Mouse (Mus musculus) myocyte (in vitro differentiated cells): ENCODE data around the gene Tubgcp4.

Experiments
- MYOD1 ChIP-seq, 3 experiments: IDR thresholded peaks; one replicate each; pipeline ENCODE4 v1.6.1; 2011; ENCODE audit warnings: control low read depth in 2 of 3, low read depth in 2 of 3, mild to moderate bottlenecking in 2 of 3, moderate library complexity in 1 of 3; ENCODE audit not compliant: insufficient read length in 2 of 3, control insufficient read depth in 1 of 3
- POLR2A ChIP-seq: IDR thresholded peaks from one replicate; pipeline ENCODE4 v1.6.1; 2011; ENCODE audit warnings: low read depth, mild to moderate bottlenecking, control low read depth, moderate library complexity; ENCODE audit not compliant: insufficient read length
- POLR2AphosphoS2 ChIP-seq: IDR thresholded peaks from one replicate; pipeline ENCODE4 v1.6.1; 2011; ENCODE audit warnings: low read depth, control low read depth; ENCODE audit not compliant: insufficient read length
- REST ChIP-seq: IDR thresholded peaks from one replicate; pipeline ENCODE4 v1.6.1; 2011; ENCODE audit warnings: mild to moderate bottlenecking, control low read depth, moderate library complexity; ENCODE audit not compliant: insufficient read depth, insufficient read length
- SRF ChIP-seq: IDR thresholded peaks from one replicate; pipeline ENCODE4 v1.6.1; 2011; ENCODE audit warnings: low read depth; ENCODE audit not compliant: control insufficient read depth, insufficient read length
- TCF12 ChIP-seq: IDR thresholded peaks from one replicate; pipeline ENCODE4 v1.6.1; 2011; ENCODE audit warnings: mild to moderate bottlenecking, control low read depth; ENCODE audit not compliant: poor library complexity, insufficient read depth, severe bottlenecking
- TCF3 ChIP-seq: IDR thresholded peaks from one replicate; pipeline ENCODE4 v1.6.1; 2011; ENCODE audit warnings: low read depth, control low read depth; ENCODE audit not compliant: insufficient read length
- USF1 ChIP-seq: IDR thresholded peaks from one replicate; pipeline ENCODE4 v1.6.1; 2011; ENCODE audit warnings: low read depth, mild to moderate bottlenecking, control low read depth, moderate library complexity

- TF ChIP-seq SRF: no peak
- no peak for TF ChIP-seq POLR2AphosphoS2
- no peak for TF ChIP-seq MYOD1 (IDR thresholded peaks at IDR 0.05; ENCODE audit: control insufficient read depth in 1 of 3, insufficient read length in 2 of 3, low read depth in 2 of 3)
- no peak for TF ChIP-seq POLR2A
- TF ChIP-seq TCF12: no peak
- no peak for TF ChIP-seq TCF3
- no peak for TF ChIP-seq REST
- TF ChIP-seq USF1: no peak
These were observed 42.9 kb upstream of the Tubgcp4 start for GRCm38 (mm10) chr2:121127536-121127935.
